Mouse (Mus musculus): ENCODE results near the gene Hmbs. TPM values are rescaled to one million over a fixed set of nuclear protein-coding genes. Genes with fewer than 3 reads are reported as not detected.
"Not testable (repeated sequence)": the region's sequence is repeated elsewhere in the genome, so short reads cannot be mapped to it uniquely, and the experiment has no call there.

Hmbs gene
- total RNA-seq, 2 experiments from 2014 or later: 24.2 to 25.5 TPM

DNA sequence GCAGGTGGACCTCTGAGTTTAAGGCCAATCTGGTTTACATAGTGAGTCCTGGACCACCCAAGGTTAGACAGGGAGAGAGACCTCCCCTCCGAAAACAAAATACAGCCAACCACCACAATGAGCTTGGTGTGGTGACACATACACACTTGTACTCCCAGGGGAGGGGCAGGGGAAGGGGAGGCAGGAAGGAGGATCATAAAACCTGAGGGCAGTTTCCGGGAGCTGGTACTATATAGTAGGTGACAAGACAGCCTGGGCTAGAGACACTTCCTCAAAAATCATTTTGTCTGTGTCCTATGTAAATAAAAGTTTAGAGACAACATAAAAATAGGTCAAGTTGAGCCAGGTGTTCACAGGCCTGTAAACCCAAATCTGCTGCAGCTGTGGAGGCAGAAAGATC is 36.8 kb downstream of the Hmbs start:
- intact Hi-C loops (cut with DNase I; ENCODE audit: low total_unique reads): no loop called here
- no peak for DNase-seq

DNA sequence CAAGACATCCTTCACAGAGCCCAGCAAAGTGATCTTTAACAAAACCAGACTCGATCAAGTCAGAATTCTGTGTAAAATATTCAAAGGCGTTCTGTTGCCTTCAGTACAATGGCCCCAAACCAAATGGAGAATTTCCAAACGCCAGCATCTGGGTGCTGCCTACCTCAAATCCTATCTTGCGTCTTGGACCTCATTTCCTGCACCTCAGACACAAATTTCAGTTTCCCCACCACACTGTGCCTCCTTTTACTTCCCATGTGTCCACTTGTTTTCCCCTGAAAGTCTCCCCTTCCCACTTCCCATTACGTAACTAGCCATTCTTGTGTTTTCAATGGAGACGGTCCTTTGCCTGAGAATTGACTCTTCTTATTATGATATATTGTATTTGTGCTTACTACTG is 37.5 kb downstream of the Hmbs start:
- intact Hi-C loops (cut with DNase I; ENCODE audit: low total_unique reads): no loop called here

DNA sequence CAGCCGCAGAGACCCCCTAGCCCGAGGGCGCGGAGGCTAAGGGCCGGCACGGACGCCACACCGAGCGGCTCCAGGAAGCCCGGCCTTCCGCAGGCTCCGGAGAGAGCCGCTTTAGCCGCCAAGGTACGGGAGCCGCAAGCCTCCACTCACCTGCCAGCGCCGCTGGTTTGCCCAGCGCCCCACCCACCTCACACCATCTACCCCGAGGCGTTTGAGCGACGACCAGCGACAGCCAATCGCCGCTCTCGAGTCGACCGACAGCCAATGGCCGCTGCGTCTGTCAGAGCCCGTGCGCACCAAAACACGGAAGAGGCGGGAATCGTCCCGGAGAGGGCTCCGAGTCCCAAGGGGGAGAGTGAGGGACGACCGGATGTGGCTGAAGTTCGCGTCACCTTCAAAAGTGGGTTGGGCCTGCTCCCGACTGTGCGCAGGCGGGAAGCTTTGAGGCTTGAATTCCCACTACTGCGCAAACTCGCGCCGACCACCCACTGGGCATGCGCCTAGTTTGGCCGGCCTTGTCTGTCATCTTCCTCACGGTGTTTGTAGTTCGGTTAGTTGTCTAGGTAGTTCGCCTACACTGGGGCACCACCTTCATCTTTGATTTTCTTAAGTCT is 38.5 kb downstream of the Hmbs start, which contains the start of gene Hinfp:
Gene Hinfp (minus strand): TSS at position 206 of the 614 bp plus-strand sequence.
- intact Hi-C loops (cut with DNase I; ENCODE audit: low total_unique reads): no loop called here
- DNase-seq: peak; percentile 99

More for the DNA sequence above, 37.5 kb downstream of the Hmbs start:
- no peak for DNase-seq

DNA sequence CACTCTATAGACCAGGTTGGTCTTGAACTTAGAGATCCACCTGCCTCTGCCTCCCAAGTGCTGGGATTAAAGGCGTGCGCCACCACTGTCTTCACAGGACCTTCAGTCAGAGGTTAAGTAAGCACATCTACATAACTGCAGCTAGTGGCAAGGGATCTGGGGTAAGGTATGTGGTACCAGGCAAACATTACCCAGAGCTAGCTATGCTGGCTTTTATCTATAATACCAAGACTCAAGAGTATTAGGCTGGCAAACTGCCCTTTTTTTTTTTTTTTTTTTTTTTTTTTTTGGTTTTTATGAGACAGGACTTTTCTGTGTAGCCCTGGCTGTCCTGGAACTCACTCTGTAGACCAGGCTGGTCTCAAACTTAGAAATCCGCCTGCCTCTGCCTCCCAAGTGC is 44.0 kb downstream of the Hmbs start:
- DNase-seq; intact Hi-C loops (cut with DNase I; ENCODE audit: low total_unique reads): not testable (repeated sequence)

DNA sequence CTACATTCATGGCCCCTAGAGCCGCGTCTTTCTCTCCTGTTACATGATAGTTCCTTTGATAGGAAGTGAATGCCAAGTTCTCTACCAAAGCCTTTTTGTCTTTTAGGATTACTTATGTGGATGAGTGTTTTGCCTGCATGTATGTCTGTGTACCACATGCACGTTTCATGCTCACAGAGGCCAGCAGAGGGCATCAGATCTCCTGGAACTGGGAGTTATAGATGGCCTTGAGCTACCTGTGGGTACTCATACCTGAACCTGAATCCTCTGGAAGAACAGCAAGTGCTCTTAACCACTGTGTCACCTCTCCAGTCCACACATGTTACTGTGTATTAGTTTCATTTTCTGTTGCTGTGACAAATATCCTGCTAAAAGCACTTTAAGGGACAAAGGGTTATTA is 51.5 kb downstream of the Hmbs start:
- intact Hi-C loops (cut with DNase I; ENCODE audit: low total_unique reads): loop anchor here (5.0 kb wide), 1 partner anchor 65 kb away; no protein-coding TSS in a partner anchor
- no peak for DNase-seq

DNA sequence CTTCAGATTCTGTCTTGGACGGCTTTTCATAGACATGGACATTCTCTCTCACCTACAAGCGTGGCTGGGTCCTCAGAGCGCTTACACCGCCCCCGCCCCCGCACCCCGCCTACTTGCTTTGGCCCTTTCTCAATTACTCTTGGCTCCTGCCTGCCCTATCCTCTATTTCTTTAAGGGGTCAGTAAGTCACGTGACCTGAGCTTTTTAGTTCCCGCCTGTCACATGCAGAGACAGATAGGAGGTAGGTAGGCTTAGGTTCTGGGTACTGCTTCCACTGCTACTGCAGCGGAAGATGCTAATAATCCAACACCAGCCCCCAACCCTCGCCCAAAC is 55.1 kb downstream of the Hmbs start:
- no peak for DNase-seq
- intact Hi-C loops (cut with DNase I; ENCODE audit: low total_unique reads): no loop called here

DNA sequence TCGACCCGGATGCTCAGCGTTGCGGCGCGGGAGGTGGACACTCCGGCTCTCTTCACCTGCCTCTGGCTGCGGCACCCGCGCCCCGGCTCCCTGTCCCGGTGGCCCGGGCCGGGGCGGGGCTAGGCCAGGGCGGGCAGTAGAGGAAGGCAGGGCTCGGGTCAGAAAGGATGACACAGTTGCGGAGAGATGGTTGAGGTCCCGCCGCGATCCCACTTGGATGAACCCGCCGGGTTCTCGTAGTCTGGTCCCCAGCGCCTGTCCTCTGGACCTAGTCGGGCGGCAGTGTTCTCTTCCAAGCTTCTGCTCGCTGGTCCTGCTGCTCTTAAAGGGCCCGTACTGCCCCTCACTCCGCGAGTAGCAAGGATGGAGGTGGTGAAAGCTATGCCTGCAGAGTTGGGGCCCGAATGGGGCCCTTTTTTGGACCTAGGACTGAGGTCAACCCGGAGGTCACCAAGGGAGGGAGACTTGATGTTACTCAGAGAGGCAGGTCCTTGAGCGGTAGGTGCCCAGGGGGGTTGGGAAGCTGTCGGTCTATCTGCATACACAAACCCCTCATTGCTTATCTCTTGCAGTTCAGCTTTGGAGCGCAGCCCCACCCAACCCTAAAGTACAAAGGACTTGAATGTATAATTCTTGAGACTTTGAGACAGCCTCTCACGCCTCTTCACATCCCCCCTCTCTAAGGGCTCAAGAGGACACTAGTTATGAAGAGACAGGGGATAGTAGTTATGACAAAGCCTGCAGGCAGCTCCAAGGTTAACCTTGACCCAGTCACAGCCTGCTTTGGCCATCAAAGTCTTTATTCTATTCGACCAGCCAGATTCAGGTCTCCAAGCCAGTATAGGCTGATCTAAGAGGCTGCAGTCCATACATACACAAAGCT is 55.7 kb downstream of the Hmbs start, which contains the start of gene Abcg4:
Gene Abcg4 (minus strand): TSS at position 540 of the 883 bp plus-strand sequence.
- intact Hi-C loops (cut with DNase I; ENCODE audit: low total_unique reads): no loop called here
- DNase-seq: no peak

DNA sequence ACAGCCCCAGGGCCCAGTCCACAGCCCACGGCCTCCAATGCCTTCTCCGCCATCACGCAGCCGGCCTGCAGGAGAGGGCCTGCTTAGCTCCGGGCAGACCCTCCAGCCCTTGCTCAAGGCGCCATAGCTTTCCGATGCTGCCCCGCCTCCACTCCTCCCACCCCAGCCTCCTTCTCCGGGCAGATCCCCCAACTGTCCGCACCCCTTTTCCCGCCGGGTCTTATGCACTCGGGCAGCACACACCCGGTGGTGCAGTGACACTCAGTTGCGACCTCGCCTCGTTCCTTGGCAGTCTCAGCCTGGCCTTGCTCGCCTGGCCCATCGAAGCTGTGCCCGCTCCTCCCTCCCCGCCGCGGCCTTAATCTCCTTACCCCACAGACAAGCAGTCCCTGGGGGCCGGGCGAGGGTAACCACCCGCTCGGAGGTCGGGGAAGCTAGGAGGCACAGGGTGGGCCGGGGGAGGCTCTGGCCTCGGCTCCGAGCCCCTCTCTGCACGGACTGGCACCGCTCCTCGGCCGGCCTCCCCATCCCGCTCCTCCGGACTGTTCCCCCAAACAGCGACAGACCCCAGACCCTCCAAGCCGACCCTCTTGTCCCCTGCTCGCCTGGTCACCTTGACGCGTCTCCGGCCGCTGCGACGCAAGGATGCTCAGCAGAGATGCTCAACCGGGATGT is 56.5 kb downstream of the Hmbs start:
- intact Hi-C loops (cut with DNase I; ENCODE audit: low total_unique reads): no loop called here
- DNase-seq: no peak

DNA sequence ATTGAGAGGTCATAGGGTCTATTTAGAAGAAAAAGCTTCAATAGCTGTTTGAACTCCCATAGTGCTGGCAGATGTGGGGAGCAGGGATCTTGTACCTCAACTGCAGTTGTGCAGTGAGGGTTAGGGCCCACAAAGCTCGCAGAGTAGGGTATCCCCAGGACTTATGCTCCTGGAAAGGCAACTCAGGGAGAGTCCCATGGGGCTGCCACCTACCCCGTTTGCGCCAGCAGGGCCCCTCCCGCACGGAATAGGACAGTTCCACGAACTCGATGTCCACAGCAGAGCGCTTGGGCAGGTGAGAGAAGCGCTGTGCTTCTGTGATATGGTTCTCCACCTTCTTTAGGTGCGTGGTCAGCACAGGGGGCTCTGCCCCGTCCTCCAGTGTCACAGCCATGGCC is 57.0 kb downstream of the Hmbs start:
- DNase-seq: no peak
- intact Hi-C loops (cut with DNase I; ENCODE audit: low total_unique reads): no loop called here

Small RNA genes lying within 50 kb of the gene (microRNA-seq; reads per million reads assigned to microRNA genes)
- gene Gm44335: 0 reads per million in 2 experiments

Other genes starting within 250 kb of the Hmbs start
- gene Mfrp, start 242.5 kb downstream of the Hmbs start, total RNA-seq (2021): under 1 TPM in 1 of 2 experiments, not detected in 1; 0.06 TPM
- gene C1qtnf5, start 237.0 kb downstream of the Hmbs start, total RNA-seq (2021): 10 to 100 TPM; 22.9 to 25.7 TPM
- 1 to 10 TPM in 1 of 2 experiments, under 1 TPM in 1; 0.23 to 1.2 TPM for gene Gm49380, start 230.7 kb downstream of the Hmbs start, total RNA-seq (2021)
- 1 to 10 TPM; 6.4 to 8.4 TPM for gene Rnf26, start 230.7 kb downstream of the Hmbs start, total RNA-seq (2021)
- gene Mcam, start 209.8 kb downstream of the Hmbs start, total RNA-seq (2021): 10 to 100 TPM; 62.3 to 83.8 TPM
- 10 to 100 TPM; 12.1 to 12.8 TPM for gene Cbl, start 110.2 kb downstream of the Hmbs start, total RNA-seq (2021)
- not detected for gene Ccdc153, start 103.6 kb downstream of the Hmbs start, total RNA-seq (2021)
- gene Pdzd3, start 92.8 kb downstream of the Hmbs start, total RNA-seq (2021): under 1 TPM; 0.86 to 0.98 TPM
- gene Nlrx1, start 75.6 kb downstream of the Hmbs start, total RNA-seq (2021): 10 to 100 TPM; 26.0 to 26.2 TPM
- under 1 TPM; 0.58 to 0.94 TPM for gene Abcg4, start 55.6 kb downstream of the Hmbs start, total RNA-seq (2021)
- 1 to 10 TPM; 5.8 to 6.0 TPM for gene Hinfp, start 38.6 kb downstream of the Hmbs start, total RNA-seq (2021)
- 10 to 100 TPM; 12.1 to 13.7 TPM for gene C2cd2l, start 23.9 kb downstream of the Hmbs start, total RNA-seq (2021)
- gene Dpagt1, start 18.2 kb downstream of the Hmbs start, total RNA-seq (2021): 10 to 100 TPM; 12.5 to 14.0 TPM
- 10 to 100 TPM; 21.7 to 24.8 TPM for gene H2afx, start 9.5 kb downstream of the Hmbs start, total RNA-seq (2021)
- 10 to 100 TPM; 15.6 to 16.9 TPM for gene Vps11, start 17.4 kb upstream of the Hmbs start, total RNA-seq (2021)
- 10 to 100 TPM; 25.9 to 30.6 TPM for gene Hyou1, start 35.3 kb upstream of the Hmbs start, total RNA-seq (2021)
- 100 to 1,000 TPM; 164 to 179 TPM for gene Slc37a4, start 52.6 kb upstream of the Hmbs start, total RNA-seq (2021)
- 1,000 to 10,000 TPM in 1 of 2 experiments, 100 to 1,000 TPM in 1; 952 to 1,089 TPM for gene Rps25, start 62.9 kb upstream of the Hmbs start, total RNA-seq (2021)
- gene Trappc4, start 63.4 kb upstream of the Hmbs start, total RNA-seq (2021): 10 to 100 TPM; 17.5 to 19.9 TPM
- gene Ccdc84, start 74.3 kb upstream of the Hmbs start, total RNA-seq (2021): 1 to 10 TPM; 4.4 to 5.6 TPM
- gene Foxr1, start 96.9 kb upstream of the Hmbs start, total RNA-seq (2021): not detected
- under 1 TPM; 0.35 to 0.78 TPM for gene Upk2, start 110.7 kb upstream of the Hmbs start, total RNA-seq (2021)
- 10 to 100 TPM; 38.9 to 44.2 TPM for gene Bcl9l, start 138.6 kb upstream of the Hmbs start, total RNA-seq (2021)
- gene Cxcr5, start 217.6 kb upstream of the Hmbs start, total RNA-seq (2021): not detected

All from gastrocnemius, postnatal 14 days (tissue).